Mouse (Mus musculus) cerebral cortex, adult 2 months (tissue): ENCODE measurements around the gene Mmgt2.

ENCODE experiments used
- WGBS: fragments of 180-500 bp; shearing (Covaris S2); methylation state at CpG from one replicate; pipeline ENCODE4 v1.1.7; 2018; 5-methylcytosine and 5-hydroxymethylcytosine counted together

Gene Mmgt2

GRCm38 (mm10) chr11:62648591-62649391 is at the start of gene Mmgt2:
TSS of gene Mmgt2 (plus strand) at chr11:62648664.
- 4% methylated on average over 27 of the region's 53 CpGs for WGBS

DNA sequence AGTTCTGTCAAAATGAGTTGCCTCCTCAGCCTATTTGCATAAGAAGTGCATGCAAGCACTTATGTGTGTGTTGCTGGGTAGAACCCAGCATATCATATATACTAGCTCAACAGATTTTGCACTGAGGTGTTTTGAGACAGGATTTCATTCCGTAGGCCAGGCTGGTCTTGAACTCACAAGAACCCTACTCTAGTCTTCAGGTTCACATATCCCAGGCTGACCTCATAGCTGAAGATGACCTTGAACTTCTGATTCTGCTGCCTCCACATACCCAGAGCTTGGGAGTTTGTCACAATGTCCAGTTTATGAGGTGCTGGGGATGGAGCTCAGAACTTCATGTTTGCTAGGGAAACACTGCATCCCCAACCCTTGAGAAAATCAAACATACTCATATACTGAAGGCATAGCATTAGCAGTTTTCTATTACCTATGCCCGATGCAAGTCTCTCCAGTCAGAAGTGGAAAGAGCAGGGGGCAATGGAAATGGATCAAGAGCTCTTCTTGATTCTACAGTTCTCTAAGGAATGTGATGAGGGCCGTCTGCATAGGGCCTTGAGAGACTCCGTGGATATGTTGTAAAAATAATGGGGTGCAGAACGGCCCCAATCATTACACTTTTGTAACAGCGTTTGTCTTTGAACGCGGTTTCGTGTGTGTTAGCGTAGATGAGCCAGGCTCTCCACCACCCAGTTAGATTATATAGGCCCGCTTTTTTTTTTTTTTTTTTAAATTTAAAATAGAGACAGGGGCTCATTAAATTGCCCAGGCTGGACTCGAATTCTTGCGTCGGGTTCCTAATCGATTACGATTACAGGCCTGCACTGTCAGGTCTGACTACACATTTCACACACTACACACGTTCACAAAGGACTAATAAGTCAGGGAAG is 46.5 kb upstream of the Mmgt2 start:
- WGBS: 10% methylated on average over 17 of the region's 17 CpGs

DNA sequence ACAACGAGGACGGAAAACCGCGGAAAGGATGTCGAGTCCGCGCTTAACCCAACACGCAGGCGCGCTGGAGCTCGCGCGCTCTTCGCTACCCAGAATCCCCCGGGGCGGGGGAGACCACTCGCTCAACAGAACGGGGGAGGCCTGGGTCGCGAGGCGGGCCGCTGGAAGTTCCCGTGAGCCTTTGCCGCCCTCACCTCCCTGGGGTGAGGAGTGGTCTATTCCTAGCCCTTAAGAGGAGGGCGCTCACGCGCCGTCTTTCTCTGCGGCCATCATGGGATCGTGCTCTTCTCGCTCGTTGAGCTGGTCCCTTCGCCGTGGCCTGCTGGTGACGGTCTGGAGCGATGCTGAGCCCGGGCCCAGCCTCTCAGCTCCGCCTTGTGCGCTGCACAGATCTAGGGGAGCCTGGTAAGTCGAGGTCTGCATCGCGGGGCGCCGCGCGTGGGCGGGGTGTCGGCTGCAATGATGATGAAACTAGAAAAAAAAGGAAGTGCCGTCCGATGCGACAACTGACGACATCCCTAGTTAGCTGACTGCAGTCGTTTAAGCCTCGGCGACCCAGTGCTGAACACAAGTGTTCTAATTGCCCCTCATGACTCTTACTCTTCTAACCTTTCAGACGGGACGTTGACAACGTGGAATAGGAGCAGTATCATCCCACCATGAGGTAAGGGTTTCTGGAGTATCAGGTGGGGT is 45.7 kb upstream of the Mmgt2 start:
- WGBS: under 1% methylated on average over 58 of the region's 58 CpGs

GRCm38 (mm10) chr11:62603312-62604056 is 45.0 kb upstream of the Mmgt2 start:
- 2% methylated on average over 13 of the region's 13 CpGs for WGBS

DNA sequence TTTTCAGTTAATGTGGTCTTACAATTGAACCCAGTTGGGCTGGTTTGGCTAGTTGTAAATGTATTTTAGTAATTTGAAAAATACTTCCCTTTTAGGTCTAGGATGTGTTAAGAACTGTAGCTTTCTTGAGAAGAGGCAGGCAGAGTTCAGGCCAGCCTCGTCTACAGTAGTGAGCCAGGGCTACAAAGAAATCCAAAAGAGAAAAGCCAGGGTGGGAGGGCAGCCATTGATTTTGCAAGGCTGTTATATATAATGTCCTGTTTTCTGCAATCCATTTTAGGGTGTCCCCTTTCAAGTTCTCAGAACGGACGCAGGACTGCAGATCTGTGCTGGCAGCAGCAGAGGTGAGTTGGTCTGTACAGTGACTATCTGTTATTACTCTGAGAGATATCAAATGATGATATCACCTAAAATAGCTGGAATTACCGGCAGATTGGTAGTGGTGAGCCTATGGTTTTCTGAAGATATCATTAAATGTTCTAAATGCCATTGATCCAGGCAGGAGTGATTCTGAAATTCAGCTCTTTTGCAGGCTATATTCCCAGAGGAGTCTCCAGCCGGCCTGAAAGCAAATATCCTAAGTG is 44.2 kb upstream of the Mmgt2 start:
- WGBS: 16% methylated on average over 5 of the region's 5 CpGs

GRCm38 (mm10) chr11:62604886-62605618 is 43.4 kb upstream of the Mmgt2 start:
- WGBS: 40% methylated on average over 3 of the region's 3 CpGs

GRCm38 (mm10) chr11:62605619-62606298 is 42.7 kb upstream of the Mmgt2 start:
- 47% methylated on average over 10 of the region's 10 CpGs for WGBS

DNA sequence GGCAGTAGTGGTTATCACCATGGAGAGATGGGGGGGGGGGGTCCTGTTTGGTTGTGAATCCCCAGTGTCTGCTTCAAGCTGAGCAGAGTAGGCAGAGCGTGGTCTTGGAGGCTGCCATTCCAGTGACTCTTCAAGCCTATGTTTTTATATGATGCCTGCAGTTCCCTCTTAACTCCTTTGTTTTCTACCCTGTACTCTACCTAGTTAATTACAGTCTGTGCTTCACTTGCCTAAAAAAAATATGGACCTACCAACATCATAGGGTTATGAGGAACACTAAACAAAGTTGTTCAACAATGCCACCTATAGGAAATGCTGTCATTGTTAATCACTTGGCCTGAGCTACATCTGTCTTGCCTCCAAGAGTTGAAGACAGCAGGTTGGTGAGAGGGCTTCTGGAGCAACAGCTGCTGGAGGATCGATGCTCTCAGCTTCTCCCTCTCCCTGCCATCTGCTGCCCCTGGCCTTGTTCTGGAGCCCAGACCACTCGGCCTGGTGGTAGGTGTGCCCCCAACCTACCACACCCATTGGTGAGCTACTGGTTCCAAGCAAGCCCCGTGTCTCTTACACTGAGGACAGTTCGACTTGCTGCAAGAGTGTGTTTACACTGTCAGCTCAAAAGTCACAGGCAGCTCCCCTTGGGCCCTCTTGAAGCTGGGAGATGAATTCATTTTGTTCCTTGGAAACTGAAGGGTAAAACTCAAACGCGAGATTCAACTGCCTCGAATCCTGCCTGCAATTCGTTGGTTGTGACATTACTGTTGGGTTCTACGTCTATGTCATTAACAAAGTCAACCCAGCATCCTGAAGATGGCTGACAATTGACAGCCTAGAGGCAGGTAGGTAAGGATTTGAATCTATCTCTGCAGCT is 41.9 kb upstream of the Mmgt2 start:
- 43% methylated on average over 10 of the region's 10 CpGs for WGBS

DNA sequence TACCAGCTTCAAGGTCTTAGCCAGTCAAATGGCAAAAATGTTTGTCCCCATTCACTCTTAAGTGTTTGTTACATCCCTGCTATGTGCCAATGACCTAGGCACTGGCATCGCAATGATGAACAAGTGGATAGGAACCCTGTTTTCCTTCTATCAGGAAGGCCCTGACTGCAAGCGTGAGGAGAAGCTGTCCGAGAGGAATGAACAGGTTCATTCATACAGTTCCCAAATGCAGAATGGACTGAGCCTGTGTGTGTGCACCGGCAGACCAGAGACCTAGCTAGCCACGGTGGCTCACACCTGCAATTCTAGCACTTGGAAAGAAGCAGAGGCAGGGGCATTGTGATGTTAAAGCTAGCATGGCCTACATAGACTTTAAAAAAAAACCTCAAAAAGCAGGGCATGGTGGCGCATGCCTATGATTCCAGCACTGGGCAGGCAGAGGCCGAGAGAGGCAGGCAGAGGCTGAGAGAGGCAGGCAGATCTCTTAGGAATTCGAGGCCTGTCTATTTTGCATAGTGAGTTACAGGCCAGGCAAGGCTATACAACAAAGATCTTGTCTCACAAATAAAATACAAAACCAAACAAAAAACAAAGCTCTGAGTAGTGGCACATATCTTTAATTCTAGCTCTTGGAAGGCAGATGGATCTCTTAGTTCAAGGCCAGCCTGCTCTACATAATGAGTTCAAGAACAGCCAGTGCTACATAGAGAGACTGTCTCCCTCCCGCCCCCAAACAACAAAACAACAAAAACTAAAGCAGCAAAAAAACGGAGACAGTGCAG is 41.1 kb upstream of the Mmgt2 start:
- 46% methylated on average over 10 of the region's 10 CpGs for WGBS

GRCm38 (mm10) chr11:62607952-62608201 is 40.6 kb upstream of the Mmgt2 start:
- WGBS: 98% methylated on average over 1 of the region's 1 CpGs

- 83% methylated on average over 10 of the region's 10 CpGs for WGBS
Measured at GRCm38 (mm10) chr11:62608826-62609675, 39.4 kb upstream of the Mmgt2 start.

DNA sequence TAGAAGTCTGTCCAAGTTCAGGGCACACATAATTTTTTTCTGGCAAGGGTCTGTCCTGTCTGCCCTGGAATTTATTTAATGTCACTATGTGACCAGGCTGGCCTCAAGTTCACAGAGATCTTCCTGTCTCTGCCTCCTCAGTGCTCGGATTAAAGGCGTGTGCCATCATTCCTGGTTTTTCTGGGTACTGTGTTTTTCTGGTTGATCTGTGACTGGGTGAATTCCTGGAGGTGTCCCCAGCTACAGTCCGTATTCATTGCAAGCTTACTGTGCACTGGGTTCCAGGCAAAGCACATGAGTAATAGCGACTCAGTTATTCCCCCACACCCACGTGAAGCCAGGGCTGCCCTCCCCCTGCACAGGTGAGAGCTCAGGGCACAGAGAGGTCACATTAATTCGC is 38.2 kb upstream of the Mmgt2 start:
- 86% methylated on average over 6 of the region's 6 CpGs for WGBS

- WGBS: 56% methylated on average over 10 of the region's 10 CpGs
Measured at GRCm38 (mm10) chr11:62612604-62613003, 35.9 kb upstream of the Mmgt2 start.

- 11% methylated on average over 19 of the region's 19 CpGs for WGBS
Measured at GRCm38 (mm10) chr11:62613657-62614365, 34.7 kb upstream of the Mmgt2 start.

DNA sequence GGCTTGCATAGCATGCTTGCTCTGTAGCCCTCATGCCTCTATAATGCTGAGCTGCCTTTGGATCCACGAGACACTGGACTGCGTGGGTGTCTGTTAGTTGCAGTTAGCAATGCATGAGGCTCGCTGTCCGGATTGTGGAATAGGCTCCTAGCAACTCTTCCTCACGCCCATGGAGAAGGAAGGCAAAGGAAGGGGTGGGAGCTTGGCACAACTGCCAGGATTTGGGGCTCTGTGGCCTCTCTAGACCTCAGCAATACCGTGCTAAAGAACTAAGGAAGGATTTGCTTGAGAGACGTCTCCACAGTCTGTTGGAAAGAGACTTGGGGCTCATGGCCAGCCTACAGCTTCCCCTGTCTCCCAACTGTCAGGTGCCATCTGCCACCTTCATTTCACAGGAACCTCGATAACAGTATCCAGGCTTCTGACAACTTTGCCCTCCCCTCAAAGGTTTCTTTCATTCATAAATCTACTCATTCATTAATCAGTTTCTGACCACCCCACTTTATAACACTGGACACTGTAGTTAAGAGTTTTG is 33.5 kb upstream of the Mmgt2 start:
- WGBS: 51% methylated on average over 8 of the region's 8 CpGs

DNA sequence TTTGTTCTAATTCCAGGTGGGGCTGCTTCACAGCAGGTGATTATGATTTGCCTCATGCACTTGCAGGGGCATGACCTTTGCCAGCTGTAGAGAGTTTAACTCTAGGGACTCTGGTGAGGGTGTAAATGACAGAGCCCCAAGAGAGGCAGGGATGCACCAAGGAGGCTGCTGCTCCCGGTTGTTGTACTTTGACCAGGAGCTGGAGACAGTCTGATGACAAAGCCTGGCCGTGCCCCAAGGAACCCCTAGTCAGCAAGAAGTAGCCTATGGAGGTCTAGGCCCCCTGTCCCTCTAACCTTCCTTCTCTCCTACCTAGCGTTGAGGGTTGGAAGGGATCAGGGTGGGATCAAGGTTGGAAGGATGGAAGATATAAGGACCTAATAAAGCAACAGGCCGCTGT is 33.0 kb upstream of the Mmgt2 start:
- 90% methylated on average over 4 of the region's 4 CpGs for WGBS
